Mouse (Mus musculus) small intestine, adult 2 months (tissue): ENCODE measurements around the gene Rspo4.

Source experiments
- CTCF ChIP-seq: fragments of 200-500 bp; IDR thresholded peaks from 2 replicates; pipeline ENCODE4 v1.5.1; 2012; ENCODE audit warnings: low read depth, mild to moderate bottlenecking, control low read depth, inconsistent platforms, low read length, moderate library complexity, mixed read lengths; ENCODE audit not compliant: insufficient replicate concordance, insufficient read length; ENCODE audit errors: extremely low read depth
- POLR2A ChIP-seq: fragments of 200-500 bp; IDR thresholded peaks from 2 replicates; pipeline ENCODE4 v1.6.1; 2012; ENCODE audit warnings: low read depth, mild to moderate bottlenecking, control low read depth, inconsistent platforms, low read length, moderate library complexity

DNA sequence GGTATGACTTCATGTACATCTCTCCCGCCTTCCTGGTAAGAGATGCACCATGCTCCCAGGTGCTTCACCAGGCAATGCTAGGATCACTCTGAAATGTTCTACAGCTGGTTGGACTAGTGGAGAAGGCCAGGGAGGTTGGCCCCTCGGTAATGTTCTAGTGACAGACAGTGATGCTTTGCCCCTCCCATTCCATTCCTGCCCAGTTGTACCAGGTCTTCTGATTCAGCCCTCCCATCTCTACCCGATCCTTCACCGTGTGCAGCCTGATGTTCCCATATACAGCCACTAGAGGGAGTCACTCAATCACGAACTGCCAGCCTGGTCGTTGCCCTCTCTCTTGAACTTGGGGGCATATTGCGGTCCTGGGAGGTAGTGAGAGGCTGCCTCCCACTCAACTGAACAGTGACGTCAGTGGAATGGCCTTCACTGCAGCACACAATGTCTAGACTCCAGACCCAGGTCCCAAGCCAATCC, 33.3 kb downstream of the Rspo4 start:
- peak; percentile 85; the same call in 1 of the 2 replicates for TF ChIP-seq CTCF
- TF ChIP-seq POLR2A = no peak
